Mouse (Mus musculus): ENCODE data around the gene Rpl41. TPM values are rescaled to one million over a fixed set of nuclear protein-coding genes. Genes with fewer than 3 reads are reported as not detected.
A peak's percentile ranks its signal among the peaks of the same experiment; 100 is the strongest.

Gene Rpl41
- total RNA-seq (2021): 1,000 to 10,000 TPM; 2,762 to 2,852 TPM
- long read RNA-seq, experiment 1, transcript Rpl41-206 (3 exons, 544 nt): minor isoform, 63 of 1,507 reads
- long read RNA-seq, experiment 1, transcript Rpl41-203 (4 exons, 437 nt): minor isoform, 20 of 1,507 reads
- long read RNA-seq, experiment 1, transcript Rpl41-201 (4 exons, 582 nt): major isoform, 1,315 of 1,507 reads
- long read RNA-seq, experiment 1, partial matches to known transcripts: 100 of 1,507 reads
- long read RNA-seq, experiment 1, other reads (novel, unspliced or antisense): 3 of 1,507 reads
- long read RNA-seq, experiment 2, transcript Rpl41-207 (3 exons, 680 nt): minor isoform, 5 of 1,130 reads
- long read RNA-seq, experiment 2, transcript Rpl41-203 (4 exons, 437 nt): minor isoform, 23 of 1,130 reads
- long read RNA-seq, experiment 2, transcript Rpl41-206 (3 exons, 544 nt): minor isoform, 43 of 1,130 reads
- long read RNA-seq, experiment 2, transcript Rpl41-201 (4 exons, 582 nt): major isoform, 1,036 of 1,130 reads
- long read RNA-seq, experiment 2, partial matches to known transcripts: 16 of 1,130 reads
- long read RNA-seq, experiment 2, other reads (novel, unspliced or antisense): 4 of 1,130 reads

- DNase-seq: peak; percentile 94
Measured at GRCm38 (mm10) chr10:128548947-128549681, at the start of gene Rpl41. Gene Rpl41 (minus strand): TSS chr10:128549305.

GRCm38 (mm10) chr10:128598476-128598875, 49.4 kb upstream of the Rpl41 start:
- no peak for DNase-seq

- no peak for DNase-seq
Measured at GRCm38 (mm10) chr10:128592797-128593196, 43.7 kb upstream of the Rpl41 start.

- DNase-seq: no peak
Measured at GRCm38 (mm10) chr10:128591436-128591835, 42.3 kb upstream of the Rpl41 start.

GRCm38 (mm10) chr10:128590193-128590690, 41.1 kb upstream of the Rpl41 start:
- peak; percentile 81 for DNase-seq

GRCm38 (mm10) chr10:128589464-128590192, 40.5 kb upstream of the Rpl41 start, which contains the start of gene Erbb3:
Gene Erbb3 (minus strand): TSS chr10:128589652.
- DNase-seq: peak; percentile 64

- DNase-seq: no peak
Measured at GRCm38 (mm10) chr10:128588775-128589463, 39.8 kb upstream of the Rpl41 start.

GRCm38 (mm10) chr10:128588136-128588535, 39.0 kb upstream of the Rpl41 start:
- DNase-seq: no peak

- DNase-seq: no peak
Measured at GRCm38 (mm10) chr10:128587697-128588096, 38.6 kb upstream of the Rpl41 start.

GRCm38 (mm10) chr10:128587120-128587519, 38.0 kb upstream of the Rpl41 start:
- DNase-seq: no peak

- no peak for DNase-seq
Measured at GRCm38 (mm10) chr10:128586546-128586945, 37.4 kb upstream of the Rpl41 start.

GRCm38 (mm10) chr10:128584386-128584785, 35.3 kb upstream of the Rpl41 start:
- DNase-seq: no peak

- DNase-seq: peak; percentile 77
Measured at GRCm38 (mm10) chr10:128583644-128584043, 34.5 kb upstream of the Rpl41 start.

- no peak for DNase-seq
Measured at GRCm38 (mm10) chr10:128579731-128580130, 30.6 kb upstream of the Rpl41 start.

GRCm38 (mm10) chr10:128579298-128579697, 30.2 kb upstream of the Rpl41 start:
- DNase-seq: no peak

- DNase-seq: no peak
Measured at GRCm38 (mm10) chr10:128578330-128578729, 29.2 kb upstream of the Rpl41 start.

GRCm38 (mm10) chr10:128575063-128575462, 26.0 kb upstream of the Rpl41 start:
- DNase-seq: no peak

GRCm38 (mm10) chr10:128565788-128566531, 16.9 kb upstream of the Rpl41 start, which contains the start of gene Pa2g4:
Gene Pa2g4 (minus strand): TSS chr10:128565987.
- DNase-seq: peak; percentile 98

GRCm38 (mm10) chr10:128565206-128565787, 16.2 kb upstream of the Rpl41 start:
- peak; percentile 54 for DNase-seq

GRCm38 (mm10) chr10:128563544-128563943, 14.4 kb upstream of the Rpl41 start:
- DNase-seq: no peak
